Mouse (Mus musculus) liver, adult 2 months (tissue): ENCODE data around the gene Gsk3a. TPM values are rescaled to one million over a fixed set of nuclear protein-coding genes. Genes with fewer than 3 reads are reported as not detected.

Experiments used
- DNase-seq: peaks from one replicate; pipeline ENCODE4 v3.0.0-alpha.2; 2011; ENCODE audit warnings: low read depth, low spot score; ENCODE audit errors: extremely low read depth
- H3K27ac ChIP-seq: fragments of 200-500 bp; replicated peaks from 2 replicates; pipeline ENCODE4 v1.5.1; 2012; ENCODE audit warnings: low read depth, mild to moderate bottlenecking, control low read depth, inconsistent platforms, low read length; ENCODE audit not compliant: insufficient read depth
- H3K27me3 ChIP-seq: fragments of 200-500 bp; 2 replicates; pipeline ENCODE4 v1.6.1; 2012; ENCODE audit warnings: mild to moderate bottlenecking, moderate library complexity, low read length, inconsistent platforms; ENCODE audit not compliant: control insufficient read depth, insufficient read depth
- H3K36me3 ChIP-seq: fragments of 200-500 bp; 2 replicates; pipeline ENCODE4 v1.6.1; 2012; ENCODE audit warnings: low read length, inconsistent platforms; ENCODE audit not compliant: control insufficient read depth, insufficient read depth
- H3K4me1 ChIP-seq: fragments of 200-500 bp; 2 replicates; pipeline ENCODE4 v1.6.1; 2011; ENCODE audit warnings: low read length; ENCODE audit not compliant: control insufficient read depth, insufficient read depth
- H3K4me3 ChIP-seq: fragments of 200-500 bp; 2 replicates; pipeline ENCODE4 v1.5.1; 2011; ENCODE audit warnings: low read depth, mild to moderate bottlenecking, control low read depth, low read length, moderate library complexity; ENCODE audit not compliant: insufficient read depth
- H3K79me2 ChIP-seq: fragments of 200-500 bp; 2 replicates; pipeline ENCODE4 v1.6.1; 2012; ENCODE audit warnings: inconsistent platforms, mild to moderate bottlenecking, low read length, moderate library complexity; ENCODE audit not compliant: control insufficient read depth, insufficient read depth
- H3K9ac ChIP-seq: fragments of 200-500 bp; 2 replicates; pipeline ENCODE4 v1.6.1; 2012; ENCODE audit warnings: low read depth, mild to moderate bottlenecking, control low read depth, inconsistent platforms, low read length
- CTCF ChIP-seq: fragments of 200-500 bp; IDR thresholded peaks from 2 replicates; pipeline ENCODE4 v1.5.1; 2011; ENCODE audit warnings: low read depth, low read length, control low read depth
- POLR2A ChIP-seq: fragments of 200-500 bp; IDR thresholded peaks from 2 replicates; pipeline ENCODE4 v1.6.1; 2011; ENCODE audit warnings: low read length, control low read depth; ENCODE audit not compliant: insufficient read depth; ENCODE audit errors: extremely low read depth
- WGBS: fragments of 180-500 bp; shearing (Covaris S2); methylation state at CpG from one replicate; pipeline ENCODE4 v1.1.7; 2018; 5-methylcytosine and 5-hydroxymethylcytosine counted together
- polyA plus RNA-seq: library from polyadenylated mRNA; depleted of rRNA; stranded (reverse); fragments of >200 nt; gene quantifications from 2 replicates; pipeline ENCODE4 v1.2.3, GENCODE M21; 2012
- total RNA-seq: library from RNA; depleted of rRNA; stranded (reverse); fragments of >200 nt; gene quantifications from 2 replicates; pipeline ENCODE4 v1.2.3, GENCODE M21; 2014

The Gsk3a gene
- total and polyA plus RNA-seq, 2 experiments: 9.1 to 74.5 TPM

DNA sequence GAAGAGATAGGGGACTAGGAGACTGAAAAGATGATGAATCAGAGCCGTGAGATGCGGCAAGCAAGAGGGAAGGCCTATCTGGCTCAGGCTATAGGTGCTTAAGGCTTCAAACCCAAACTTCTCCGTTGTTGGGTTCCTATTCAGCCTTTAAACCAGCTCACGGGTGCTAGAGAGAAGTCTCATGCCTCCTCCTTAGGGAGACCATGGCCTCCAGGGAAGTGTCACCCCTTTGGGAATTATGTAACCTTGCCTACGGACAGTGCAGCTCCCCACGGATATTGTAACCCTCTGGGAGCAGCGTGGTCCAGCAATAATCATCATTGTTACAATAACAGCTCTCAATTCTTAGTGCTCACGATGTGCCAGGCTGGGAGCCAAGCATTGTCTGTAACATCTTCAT, 14.2 kb upstream of the Gsk3a start:
- Histone ChIP-seq H3K4me3 (no peak overlapping the region), H3K36me3 (no peaks in the 10 kb centered on the region), H3K9ac (no peak overlapping the region; the same call in 1 of the 2 replicates), H3K27ac (peak overlapping the region; percentile 36), H3K4me1 (peaks cover 12% of the 10 kb centered on the region), H3K79me2 (peaks cover 28% of the 10 kb centered on the region; the same call in 1 of the 2 replicates), H3K27me3 (no peaks in the 10 kb centered on the region)
- no peak for DNase-seq
- WGBS: 58% methylated on average over 8 of the region's 8 CpGs
- TF ChIP-seq POLR2A (no peak), CTCF (no peak)

DNA sequence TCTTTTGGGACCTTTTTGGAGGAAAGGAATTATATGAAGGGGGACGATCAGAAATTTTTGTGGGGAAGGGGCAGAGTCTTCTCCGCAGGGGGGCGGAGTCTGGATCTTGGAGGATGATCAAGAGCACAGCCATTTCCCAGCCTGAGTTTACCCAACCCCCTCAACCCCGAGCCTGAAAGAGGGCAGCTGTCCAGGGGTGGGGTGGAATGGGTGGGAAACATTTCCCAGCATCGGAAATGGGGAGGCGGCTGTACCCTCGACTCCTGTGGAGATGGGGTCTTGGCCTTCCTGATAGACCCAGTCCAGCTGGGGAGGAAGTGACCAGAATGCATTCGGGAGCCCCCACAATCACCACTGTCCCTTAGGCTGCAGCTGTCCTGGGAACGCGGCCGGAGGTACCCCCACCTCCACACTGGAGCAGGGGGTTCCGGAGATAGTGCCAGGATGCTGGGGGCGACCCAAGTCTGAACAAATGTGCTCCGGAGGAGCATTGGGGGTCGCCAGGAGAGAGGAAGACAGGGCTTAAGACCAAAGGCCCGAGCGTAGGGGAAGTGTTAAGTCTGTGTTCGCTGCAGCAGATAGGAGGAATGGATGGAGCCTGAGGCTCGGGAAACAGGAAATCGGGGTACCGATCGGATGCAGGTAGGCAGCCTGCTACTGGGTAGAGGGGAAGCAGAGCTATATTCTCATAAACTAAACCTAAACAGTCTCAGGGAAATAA, 13.6 kb upstream of the Gsk3a start:
- Histone ChIP-seq H3K4me1 (peaks cover 12% of the 10 kb centered on the region), H3K36me3 (no peaks in the 10 kb centered on the region), H3K79me2 (peaks cover 31% of the 10 kb centered on the region; the same call in 1 of the 2 replicates), H3K9ac (peak overlapping the region; percentile 60), H3K4me3 (peak overlapping the region; percentile 27), H3K27me3 (no peaks in the 10 kb centered on the region), H3K27ac (peak overlapping the region; percentile 36)
- no peak for TF ChIP-seq POLR2A
- TF ChIP-seq CTCF: no peak
- no peak for DNase-seq
- 24% methylated on average over 22 of the region's 22 CpGs for WGBS

DNA sequence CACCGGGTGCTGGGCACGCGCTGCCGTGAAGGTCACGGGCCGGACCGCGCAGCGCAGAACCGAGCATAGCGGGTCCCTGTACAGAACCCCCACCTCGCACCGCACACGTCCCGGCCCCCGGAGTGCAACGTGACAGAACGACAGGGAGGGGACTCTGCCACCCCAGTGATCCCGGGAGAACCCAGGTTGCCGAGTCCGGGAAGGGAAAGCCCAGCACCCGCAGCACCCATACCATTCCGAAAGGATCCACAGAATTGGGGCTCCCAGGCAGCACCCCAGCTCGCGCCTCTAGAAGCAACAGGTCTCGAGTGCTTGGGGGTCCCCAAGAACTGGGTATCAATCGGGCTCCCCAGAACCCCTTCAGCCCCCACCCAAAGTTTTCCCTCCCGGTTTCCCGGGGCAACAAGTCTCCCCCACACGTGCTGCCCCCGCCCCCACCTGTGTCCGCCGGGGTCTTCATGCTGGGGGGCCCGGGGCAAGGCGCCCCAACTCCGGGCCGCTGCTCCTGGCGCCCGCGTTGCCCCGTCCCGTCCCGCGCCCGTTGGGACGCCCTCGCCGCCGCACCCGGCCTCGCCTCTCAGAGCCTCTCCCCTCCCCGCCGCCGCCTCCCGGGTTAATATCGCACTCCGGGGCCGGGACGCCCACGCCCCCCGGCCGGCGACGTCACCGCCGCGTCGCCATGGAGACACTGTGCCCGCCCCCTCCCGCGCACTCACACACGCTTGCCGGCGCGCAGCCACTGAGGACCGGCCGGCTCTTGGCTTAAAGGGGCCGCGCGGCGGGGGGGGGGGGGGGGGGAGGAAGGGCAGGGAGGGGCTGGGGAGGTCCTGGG, 12.7 kb upstream of the Gsk3a start, which contains the start of gene Erf:
TSS of gene Erf (minus strand) at position 621 of the 832 bp plus-strand sequence.
- 1% methylated on average over 70 of the region's 81 CpGs for WGBS
- H3K4me1 ChIP-seq: peaks cover 12% of the 10 kb centered on the region
- H3K36me3 ChIP-seq: peaks cover 2% of the 10 kb centered on the region; the same call in 1 of the 2 replicates
- H3K4me3 ChIP-seq: peak within 1 kb of the TSS; percentile 90
- peak within 1 kb of the TSS; percentile 93 for H3K9ac ChIP-seq
- no peaks in the 10 kb centered on the region for H3K27me3 ChIP-seq
- peaks cover 35% of the 10 kb centered on the region; the same call in 1 of the 2 replicates for H3K79me2 ChIP-seq
- peak; percentile 58 for DNase-seq
- H3K27ac ChIP-seq: peak within 1 kb of the TSS; percentile 82
- TF ChIP-seq POLR2A (peak; percentile 95), CTCF (no peak)

DNA sequence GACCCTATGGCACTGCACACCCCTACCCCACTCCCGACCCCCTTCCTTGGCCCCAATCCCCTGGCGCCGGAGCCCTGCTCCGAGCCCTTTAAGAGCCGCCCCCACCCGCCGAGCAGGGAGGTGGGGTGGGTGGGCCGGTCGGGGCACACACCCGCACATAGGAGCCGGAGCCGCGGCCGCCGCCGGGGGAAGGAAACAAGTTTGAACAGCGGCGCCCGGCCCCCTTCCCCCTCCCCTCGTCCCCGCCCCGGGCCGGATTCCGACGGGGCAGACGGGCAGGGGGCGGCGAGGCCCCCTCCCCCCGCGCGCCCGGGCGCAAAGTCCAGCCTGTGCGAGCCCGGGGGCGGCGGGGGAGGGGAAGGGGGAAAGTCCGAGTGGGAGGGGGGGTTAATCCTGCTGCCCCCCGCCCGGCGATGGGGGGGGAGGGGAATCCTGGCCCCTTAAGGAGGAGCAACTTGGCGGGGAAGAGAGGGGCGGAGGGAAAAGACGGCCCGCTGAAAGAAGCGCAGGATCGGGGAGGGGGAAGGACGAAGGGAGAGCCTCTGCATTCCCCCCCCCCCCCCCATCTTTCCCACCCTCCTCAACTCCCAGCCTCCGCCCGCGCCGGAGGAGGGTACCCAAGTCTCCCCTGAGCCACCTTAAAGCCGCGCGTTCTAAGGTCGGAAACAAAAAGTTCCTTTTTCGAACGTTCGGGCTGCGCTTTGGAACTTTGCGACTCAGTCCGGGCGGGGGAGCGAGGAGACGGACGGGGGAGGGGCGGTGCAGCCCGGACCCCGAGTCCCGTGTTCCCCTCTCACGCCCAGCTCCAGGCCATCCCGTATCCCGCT, 11.9 kb upstream of the Gsk3a start:
- peaks cover 4% of the 10 kb centered on the region; the same call in 1 of the 2 replicates for H3K36me3 ChIP-seq
- no peak for TF ChIP-seq CTCF
- TF ChIP-seq POLR2A: peak; percentile 34; the same call in 1 of the 2 replicates
- peaks cover 40% of the 10 kb centered on the region; the same call in 1 of the 2 replicates for H3K79me2 ChIP-seq
- peak overlapping the region; percentile 93 for H3K9ac ChIP-seq
- H3K27ac ChIP-seq: peak overlapping the region; percentile 86
- under 1% methylated on average over 49 of the region's 73 CpGs for WGBS
- no peaks in the 10 kb centered on the region for H3K27me3 ChIP-seq
- DNase-seq: peak; percentile 62
- H3K4me1 ChIP-seq: peaks cover 12% of the 10 kb centered on the region
- peak overlapping the region; percentile 90 for H3K4me3 ChIP-seq

DNA sequence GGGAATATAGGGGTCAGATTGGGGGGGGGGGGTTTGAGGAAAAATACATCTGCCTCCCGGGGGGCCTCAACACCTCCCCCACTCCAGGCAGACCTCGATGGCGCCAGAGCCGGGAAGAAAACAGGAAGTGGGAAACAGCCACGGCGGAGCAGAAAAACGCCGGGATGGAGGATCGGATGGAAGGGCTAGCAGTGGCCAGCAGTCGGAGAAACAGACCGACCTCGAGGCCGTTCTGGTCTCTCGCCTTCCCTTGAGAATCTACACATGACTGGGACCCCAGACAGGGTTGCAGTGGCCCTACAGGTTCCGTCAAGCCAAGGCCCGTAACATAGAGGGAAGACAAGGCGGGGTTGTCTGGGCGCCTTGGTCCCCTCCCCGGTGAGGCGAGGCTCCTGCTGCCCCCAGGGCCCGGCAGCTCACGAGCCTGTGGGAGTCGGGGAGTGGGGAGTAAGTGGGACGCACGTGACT, 11.2 kb upstream of the Gsk3a start:
- peaks cover 4% of the 10 kb centered on the region; the same call in 1 of the 2 replicates for H3K36me3 ChIP-seq
- DNase-seq: no peak
- 1% methylated on average over 25 of the region's 25 CpGs for WGBS
- no peak for TF ChIP-seq POLR2A
- no peak for TF ChIP-seq CTCF
- peak overlapping the region; percentile 86 for H3K27ac ChIP-seq
- H3K9ac ChIP-seq: peak overlapping the region; percentile 93
- H3K79me2 ChIP-seq: peaks cover 41% of the 10 kb centered on the region; the same call in 1 of the 2 replicates
- H3K4me1 ChIP-seq: peaks cover 12% of the 10 kb centered on the region
- no peaks in the 10 kb centered on the region for H3K27me3 ChIP-seq
- H3K4me3 ChIP-seq: peak overlapping the region; percentile 90
